Mouse (Mus musculus): ENCODE data around the gene Rpl19.

Gene Rpl19

DNA sequence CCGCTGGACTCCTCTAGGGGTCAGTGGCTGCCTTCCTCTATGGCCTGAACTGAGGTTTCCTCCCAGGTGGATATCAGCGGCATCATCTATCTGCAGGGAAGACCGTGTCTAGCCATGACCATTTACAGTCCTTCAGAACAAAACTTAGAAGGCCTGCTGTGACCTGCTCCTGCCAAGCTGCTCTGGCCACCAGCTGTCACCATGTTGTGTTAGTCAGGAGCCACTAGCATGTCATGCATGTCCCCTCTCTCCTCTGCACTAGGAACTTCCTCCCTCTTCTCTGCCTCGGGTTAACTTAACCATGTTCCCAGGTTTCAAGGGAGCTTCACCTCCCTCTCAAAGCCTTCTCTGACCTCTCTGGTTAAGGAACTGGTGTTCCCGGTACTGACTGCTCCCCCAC is 26.8 kb upstream of the Rpl19 start:
- DNase-seq: no peak

DNA sequence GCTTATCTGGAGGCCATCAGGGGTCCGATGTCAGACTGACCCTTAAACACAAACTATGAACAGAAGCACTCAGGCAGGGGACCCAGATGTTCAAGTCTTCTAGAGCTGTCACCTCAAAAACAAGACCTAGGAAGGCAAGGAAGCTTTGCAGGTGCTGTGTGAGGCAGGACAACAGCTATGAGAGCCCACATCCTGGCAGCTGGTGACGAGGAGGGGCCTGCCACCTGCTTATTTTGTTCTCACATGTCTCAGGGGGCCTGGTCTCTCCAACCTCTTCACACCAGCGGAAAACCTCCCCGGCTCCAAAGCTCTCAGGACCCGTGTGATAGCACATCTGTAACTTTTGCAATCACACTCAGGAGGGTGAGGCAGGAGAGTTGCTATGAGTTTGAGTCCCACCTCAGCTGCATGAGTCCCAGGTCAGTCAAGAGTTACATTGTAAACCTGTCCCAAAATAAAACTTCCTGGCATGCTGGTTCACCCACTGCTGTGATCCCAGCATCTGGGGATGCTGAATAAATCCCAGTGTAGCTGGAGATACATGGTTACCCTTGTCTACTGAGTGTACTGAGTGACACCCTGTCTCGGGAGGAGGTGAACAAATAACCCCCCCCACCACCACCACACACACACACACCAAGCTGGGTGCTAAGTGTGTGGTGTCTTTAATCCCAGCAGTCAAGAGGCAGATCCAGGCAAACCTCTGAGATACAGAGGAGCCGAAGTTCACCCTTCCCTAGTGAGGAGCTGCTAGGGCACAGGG is 26.0 kb upstream of the Rpl19 start:
- DNase-seq: no peak

DNA sequence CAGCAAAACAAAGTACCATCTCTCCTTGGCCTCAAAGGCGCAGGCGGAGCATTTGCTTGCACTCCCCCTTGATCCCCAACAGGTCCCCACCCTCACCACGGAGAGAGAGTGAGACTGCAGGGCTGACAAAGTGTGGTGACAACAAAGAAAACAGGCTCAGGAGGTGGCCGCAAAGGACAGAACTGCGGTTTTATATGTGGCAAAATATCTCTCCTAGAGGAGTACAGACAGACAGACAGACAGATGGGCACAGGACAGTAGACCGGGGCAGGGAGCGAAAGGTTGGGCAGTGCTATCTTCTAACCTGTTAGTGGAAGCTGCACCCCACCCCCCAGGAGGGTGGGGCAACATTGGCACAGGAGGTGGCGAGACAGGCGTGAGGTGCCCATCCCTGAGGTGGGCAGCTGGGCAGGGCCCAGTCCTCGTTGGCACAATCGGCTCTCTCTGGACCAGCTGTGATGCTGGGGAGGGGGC is 25.1 kb upstream of the Rpl19 start:
- no peak for DNase-seq

GRCm38 (mm10) chr11:98001986-98002385 is 24.5 kb upstream of the Rpl19 start:
- DNase-seq: no peak

DNA sequence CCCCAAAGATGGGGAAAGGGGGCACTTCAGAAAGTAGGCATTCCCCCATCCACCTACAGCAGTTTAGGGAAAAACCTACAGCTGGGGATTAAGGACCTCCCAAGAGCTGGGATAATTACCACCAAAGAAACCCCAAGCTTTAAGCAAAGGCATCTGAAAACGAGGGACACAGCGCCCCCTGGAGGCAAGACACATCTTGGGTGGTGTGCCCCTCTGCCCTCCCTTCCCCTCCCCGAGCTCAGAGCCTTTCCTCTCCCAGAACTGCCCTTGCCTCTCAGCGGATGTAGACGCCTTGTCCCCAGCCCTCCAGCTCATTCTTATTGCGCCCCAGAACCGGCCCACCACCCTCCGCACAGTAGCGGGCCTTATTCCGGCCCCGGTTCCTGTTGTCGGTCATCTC is 23.9 kb upstream of the Rpl19 start:
- DNase-seq: peak; percentile 68

GRCm38 (mm10) chr11:98003171-98003671 is 23.3 kb upstream of the Rpl19 start:
- no peak for DNase-seq

DNA sequence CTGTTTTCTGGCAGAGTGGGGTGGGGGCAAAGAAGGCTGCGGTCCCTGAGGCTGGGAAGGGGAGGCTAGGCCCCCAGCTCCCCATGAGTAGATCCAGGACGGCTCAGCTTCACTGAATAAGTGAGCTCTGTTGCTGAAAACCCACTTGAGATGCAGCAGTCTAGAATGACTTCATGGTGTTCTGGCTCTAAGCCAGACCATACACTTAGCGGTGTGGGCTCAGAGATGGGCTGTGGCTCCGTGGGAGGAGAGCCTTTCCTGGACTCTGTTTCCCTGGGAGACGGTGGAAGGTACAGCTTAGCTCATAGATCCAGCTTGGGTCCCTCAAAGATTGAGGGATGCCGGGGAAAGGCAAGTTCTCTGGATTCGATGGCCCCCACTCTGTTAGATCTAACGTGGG is 22.3 kb upstream of the Rpl19 start:
- DNase-seq: no peak

DNA sequence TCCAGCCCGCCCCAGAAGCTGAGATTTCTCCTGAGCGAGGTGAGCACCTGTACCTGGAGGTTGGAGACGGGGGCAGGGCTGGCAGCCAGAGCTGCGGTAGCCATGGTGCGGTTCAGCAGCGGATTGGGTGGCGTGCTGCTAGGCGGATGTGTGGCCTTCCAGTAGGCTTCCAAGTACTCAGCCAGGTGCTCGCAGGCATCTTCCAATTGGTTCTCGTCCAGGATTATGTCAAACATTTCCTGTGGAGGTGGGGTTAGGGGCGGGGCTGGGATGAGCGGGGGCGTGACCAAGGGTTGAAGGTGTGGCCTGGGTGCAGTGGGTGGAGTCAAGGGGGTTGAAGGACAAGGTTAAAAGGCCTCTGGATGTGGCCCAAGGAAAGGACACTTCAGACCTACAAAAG is 21.4 kb upstream of the Rpl19 start:
- no peak for DNase-seq

GRCm38 (mm10) chr11:98005686-98006085 is 20.8 kb upstream of the Rpl19 start:
- no peak for DNase-seq

DNA sequence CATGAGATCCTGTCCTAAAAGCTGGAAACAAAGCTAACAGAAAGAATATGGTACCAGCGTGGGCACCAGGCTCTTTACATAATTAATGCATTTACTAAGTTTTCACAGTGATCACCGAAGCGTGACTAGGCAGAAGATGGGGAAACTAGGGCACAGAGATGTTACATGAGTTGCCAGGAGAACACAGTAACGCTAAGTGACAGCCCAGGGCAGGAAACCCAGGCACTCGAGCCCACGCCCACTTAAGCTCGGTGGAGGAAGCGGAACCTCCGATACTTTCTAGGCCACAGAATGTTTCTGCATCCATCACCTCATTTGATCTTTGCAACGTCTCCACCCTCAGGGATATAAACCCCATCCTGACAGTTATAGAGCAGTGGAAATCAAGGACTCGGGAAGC is 18.4 kb upstream of the Rpl19 start:
- no peak for DNase-seq

- DNase-seq: no peak
Observed at GRCm38 (mm10) chr11:98011716-98012115, 14.8 kb upstream of the Rpl19 start.

- no peak for DNase-seq
Observed at GRCm38 (mm10) chr11:98012831-98013230, 13.7 kb upstream of the Rpl19 start.

- no peak for DNase-seq
Observed at GRCm38 (mm10) chr11:98016177-98016576, 10.3 kb upstream of the Rpl19 start.

GRCm38 (mm10) chr11:98016824-98017223 is 9.7 kb upstream of the Rpl19 start:
- no peak for DNase-seq

DNA sequence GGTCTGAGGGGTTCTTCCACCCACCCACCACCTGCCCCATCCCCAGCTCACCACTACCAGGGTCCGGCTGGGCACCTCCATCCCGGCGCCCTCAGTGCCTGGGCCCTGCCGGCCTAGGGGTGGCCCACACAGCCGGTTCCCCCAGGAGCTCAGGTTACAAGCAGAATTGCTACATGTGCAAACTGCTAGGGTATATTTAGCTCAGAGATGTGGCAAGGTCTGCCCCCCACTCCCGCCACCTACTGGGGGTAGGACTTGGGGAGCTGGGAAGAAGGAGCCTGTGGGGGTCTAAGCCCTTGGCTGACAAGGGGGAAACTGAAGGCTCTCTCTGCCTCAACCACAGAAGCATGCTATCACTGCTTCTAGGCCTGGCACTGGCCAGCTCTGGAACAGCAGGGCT is 8.3 kb upstream of the Rpl19 start:
- no peak for DNase-seq

- no peak for DNase-seq
Observed at GRCm38 (mm10) chr11:98018858-98019641, 7.5 kb upstream of the Rpl19 start.

- no peak for DNase-seq
Observed at GRCm38 (mm10) chr11:98019883-98020610, 6.5 kb upstream of the Rpl19 start.

GRCm38 (mm10) chr11:98020710-98021109 is 5.8 kb upstream of the Rpl19 start:
- DNase-seq: no peak

GRCm38 (mm10) chr11:98021118-98021517 is 5.4 kb upstream of the Rpl19 start:
- no peak for DNase-seq

- DNase-seq: no peak
Observed at GRCm38 (mm10) chr11:98021565-98022252, 4.8 kb upstream of the Rpl19 start.

GRCm38 (mm10) chr11:98022253-98022554 is 4.3 kb upstream of the Rpl19 start:
- DNase-seq: no peak

DNA sequence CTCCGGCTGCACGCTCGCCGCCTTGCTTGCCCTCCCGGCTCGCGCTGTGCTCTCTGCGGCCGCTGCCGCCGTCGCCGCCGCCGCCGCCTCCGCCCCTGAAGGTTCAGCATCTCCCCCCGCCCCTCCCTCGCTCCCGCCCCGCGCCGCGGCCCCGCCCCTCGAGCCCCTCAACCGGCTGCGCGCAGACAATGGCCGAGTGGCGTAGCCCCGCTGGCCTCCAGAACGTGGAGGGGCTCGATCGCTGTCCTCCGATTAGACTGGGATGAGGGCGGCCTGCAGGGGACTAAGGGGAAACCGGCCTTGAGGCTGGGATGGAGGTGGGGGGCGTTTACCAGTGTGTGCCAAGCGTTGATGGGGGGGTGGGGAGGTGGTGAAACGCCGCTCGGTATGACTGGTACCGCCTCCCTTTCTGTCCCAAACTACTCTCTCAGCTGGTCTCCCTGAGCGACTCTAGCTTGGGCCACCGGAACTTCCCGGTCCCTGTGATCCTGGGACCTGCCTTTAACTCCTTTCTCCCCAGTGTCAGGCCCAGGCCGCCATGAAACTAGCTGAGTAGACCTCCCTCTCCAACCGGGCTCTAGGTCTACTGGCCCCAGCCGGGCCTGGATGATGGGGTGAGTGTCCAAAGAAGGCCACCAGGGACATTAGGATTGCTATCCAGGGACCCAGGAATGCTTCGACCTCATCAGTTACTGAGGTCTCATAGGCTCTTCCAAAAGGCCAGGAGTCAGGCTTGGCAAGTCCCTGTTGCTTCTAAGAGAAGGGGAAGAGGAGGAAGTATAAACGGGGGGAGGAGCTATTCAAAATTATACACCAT is 3.7 kb upstream of the Rpl19 start, which contains the start of gene Cacnb1:
TSS of gene Cacnb1 (minus strand) at position 480 of the 817 bp plus-strand sequence.
- DNase-seq: peak; percentile 59
